Mouse (Mus musculus): ENCODE results near the gene Phf21a. TPM values are rescaled to one million over a fixed set of nuclear protein-coding genes. Genes with fewer than 3 reads are reported as not detected.

Gene Phf21a
- polyA plus RNA-seq, 1 experiment from 2014 or later, result 46.5 TPM

DNA sequence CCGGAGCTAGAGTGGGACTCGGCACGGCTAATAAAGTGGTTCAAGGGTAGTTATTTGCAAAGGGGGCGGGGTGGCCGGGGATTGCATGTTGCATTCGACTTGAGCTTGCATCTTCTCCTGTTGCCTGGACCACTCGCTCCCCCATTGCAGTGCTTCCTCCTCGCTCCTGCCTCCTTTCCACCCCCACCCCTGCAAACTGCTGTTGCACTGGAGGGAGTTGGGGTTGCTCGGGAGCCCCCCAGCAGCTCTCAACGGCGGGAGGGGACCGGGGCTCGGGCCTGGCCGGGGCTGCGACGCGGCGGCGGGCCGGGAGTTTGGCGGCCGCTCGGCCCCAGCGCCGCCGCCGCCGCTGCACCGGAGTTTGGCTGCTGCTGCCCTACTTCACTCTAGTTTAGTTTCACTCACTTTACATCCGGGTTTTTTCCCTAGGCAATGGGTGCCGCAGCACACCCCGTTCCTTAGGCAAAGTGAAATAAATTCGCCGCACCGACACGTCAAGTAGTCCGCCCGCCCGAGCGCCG lies 90.1 kb downstream of the Phf21a start:
- WGBS, result under 1% methylated on average over 40 of the region's 41 CpGs
- peak; percentile 72 for ATAC-seq (ENCODE audit: insufficient number of reproducible peaks, insufficient read depth, low FRiP score, low TSS enrichment, low read depth)

DNA sequence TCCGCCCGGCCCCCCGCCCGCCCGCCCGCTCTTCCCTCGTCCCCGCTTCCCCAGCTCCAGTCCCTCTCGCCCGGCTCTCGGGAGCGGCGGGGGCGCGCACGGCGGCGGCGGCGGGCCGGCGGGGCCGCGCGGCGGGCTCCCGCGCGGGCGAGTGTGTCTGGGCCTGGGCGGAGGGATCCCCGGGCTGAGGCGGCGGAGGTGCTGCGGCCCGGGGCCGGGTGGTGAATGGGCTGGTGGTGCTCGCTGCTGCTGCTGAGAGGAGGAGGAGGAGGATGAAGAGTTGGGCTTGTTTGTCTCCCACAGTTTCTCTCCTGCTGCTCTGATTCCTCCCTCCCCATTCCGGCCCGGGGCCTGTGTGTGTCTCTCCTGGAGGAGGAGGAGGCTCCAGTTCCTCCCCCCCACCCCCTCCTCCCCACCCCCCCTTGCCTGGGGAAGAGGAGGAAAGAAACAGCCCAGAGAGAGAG lies 90.7 kb downstream of the Phf21a start:
- Histone ChIP-seq H3K4me3 (peak overlapping the region; percentile 75), H3K27me3 (no peaks in the 10 kb centered on the region), H3K4me1 (peaks cover 17% of the 10 kb centered on the region), H3K4me2 (peak overlapping the region; percentile 75), H3K9me3 (no peaks in the 10 kb centered on the region), H3K36me3 (no peaks in the 10 kb centered on the region), H3K27ac (peak overlapping the region; percentile 100), H3K9ac (peak overlapping the region; percentile 91)
- WGBS, result 0% methylated on average over 25 of the region's 40 CpGs
- ATAC-seq (ENCODE audit: insufficient number of reproducible peaks, insufficient read depth, low FRiP score, low TSS enrichment, low read depth), result peak; percentile 85

More for the DNA sequence above, 90.1 kb downstream of the Phf21a start:
- Histone ChIP-seq H3K4me2 (peak overlapping the region; percentile 75), H3K27ac (peak overlapping the region; percentile 100), H3K36me3 (no peaks in the 10 kb centered on the region), H3K27me3 (no peaks in the 10 kb centered on the region), H3K4me3 (peak overlapping the region; percentile 75), H3K4me1 (peaks cover 17% of the 10 kb centered on the region), H3K9ac (peak overlapping the region; percentile 91), H3K9me3 (no peaks in the 10 kb centered on the region)

DNA sequence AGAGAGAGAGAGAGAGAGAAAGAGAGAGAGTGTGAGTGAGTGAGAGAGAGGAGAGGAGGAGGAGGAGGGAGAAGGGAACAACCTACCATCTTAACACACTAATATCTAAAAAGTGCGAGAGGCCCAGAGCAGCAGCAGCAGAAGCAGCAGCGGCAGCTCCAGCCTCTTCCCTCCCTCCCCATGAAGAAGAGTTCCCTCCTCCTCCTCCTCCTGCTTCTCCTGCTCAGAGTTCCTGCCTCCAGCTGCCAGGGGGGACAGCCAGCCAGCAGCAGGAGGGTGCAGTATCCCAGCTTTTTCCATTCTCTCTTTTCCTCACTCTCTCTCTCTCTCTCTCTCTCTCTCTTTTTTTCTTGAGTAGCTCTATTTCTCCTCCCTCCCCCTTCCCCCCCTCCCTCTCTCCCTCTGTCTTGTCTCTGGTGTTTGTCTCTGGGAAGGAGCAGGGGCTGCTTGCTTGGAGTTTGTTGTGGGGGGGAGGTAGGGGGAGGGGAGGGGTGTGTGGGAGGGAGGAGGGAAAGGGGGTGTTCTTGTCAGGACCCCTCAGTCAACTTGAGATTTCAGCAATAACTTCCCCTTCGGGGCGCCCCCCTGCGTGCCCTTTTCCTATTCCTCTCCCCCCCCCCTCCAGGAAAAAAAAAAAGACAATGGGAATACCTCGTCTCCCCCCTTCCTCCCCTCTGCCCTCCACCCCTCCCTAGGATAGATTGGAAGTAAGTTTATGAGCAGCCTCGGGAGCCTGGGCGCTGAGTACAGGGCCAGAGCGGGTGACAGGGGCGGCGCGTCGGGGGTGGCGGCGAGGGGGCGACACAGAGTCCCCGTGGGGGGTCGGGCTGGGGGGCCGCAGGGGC lies 91.4 kb downstream of the Phf21a start:
- H3K4me1 ChIP-seq, result peaks cover 20% of the 10 kb centered on the region
- no peaks in the 10 kb centered on the region for H3K9me3 ChIP-seq
- peak; percentile 22 for ATAC-seq (ENCODE audit: insufficient number of reproducible peaks, insufficient read depth, low FRiP score, low TSS enrichment, low read depth)
- H3K4me3 ChIP-seq, result peak overlapping the region; percentile 75
- H3K27me3 ChIP-seq, result no peaks in the 10 kb centered on the region
- H3K27ac ChIP-seq, result peak overlapping the region; percentile 100
- no peaks in the 10 kb centered on the region for H3K36me3 ChIP-seq
- WGBS, result 2% methylated on average over 14 of the region's 19 CpGs
- H3K9ac ChIP-seq, result peak overlapping the region; percentile 91
- peak overlapping the region; percentile 75 for H3K4me2 ChIP-seq

DNA sequence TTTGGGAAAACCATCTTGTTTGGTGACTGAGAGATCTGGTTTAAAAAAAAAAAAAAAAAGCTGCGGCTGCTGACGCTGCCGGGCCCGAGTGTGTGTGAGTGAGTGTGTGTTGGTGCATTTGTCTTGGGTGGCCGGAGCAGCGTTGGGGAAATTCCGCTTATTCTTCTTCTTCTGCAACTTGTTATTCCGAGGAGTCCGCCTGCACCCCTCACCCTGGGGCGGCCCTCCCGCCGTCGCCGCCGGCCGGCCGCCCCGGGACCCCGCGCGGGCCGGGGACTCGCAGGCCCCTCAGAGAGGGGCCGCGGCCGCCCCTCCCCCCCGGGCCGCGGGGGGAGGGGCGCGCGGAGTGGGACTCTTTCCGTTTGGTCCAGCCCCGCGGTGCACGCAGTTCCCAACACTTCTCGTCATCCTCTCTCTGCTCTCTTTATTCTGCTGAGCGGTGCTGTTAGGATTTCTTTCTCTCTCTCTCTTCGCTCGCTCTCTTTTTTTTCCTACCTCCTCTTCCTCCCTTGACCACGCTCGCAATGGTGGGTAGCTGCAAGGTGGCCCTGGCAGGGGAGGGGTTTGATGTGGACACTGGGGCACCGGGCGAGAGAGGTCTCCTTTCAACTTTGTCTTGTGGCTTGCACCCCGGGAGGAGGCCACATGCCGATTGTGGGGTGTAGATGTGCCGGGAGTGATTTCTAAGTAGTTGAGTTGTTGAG lies 92.3 kb downstream of the Phf21a start:
- H3K4me1 ChIP-seq, result peaks cover 27% of the 10 kb centered on the region
- under 1% methylated on average over 35 of the region's 47 CpGs for WGBS
- H3K27me3 ChIP-seq, result no peaks in the 10 kb centered on the region
- peak overlapping the region; percentile 100 for H3K27ac ChIP-seq
- no peaks in the 10 kb centered on the region for H3K9me3 ChIP-seq
- H3K36me3 ChIP-seq, result no peaks in the 10 kb centered on the region
- H3K4me3 ChIP-seq, result peak overlapping the region; percentile 75
- peak overlapping the region; percentile 75 for H3K4me2 ChIP-seq
- ATAC-seq (ENCODE audit: insufficient number of reproducible peaks, insufficient read depth, low FRiP score, low TSS enrichment, low read depth), result peak; percentile 62
- H3K9ac ChIP-seq, result peak overlapping the region; percentile 91

DNA sequence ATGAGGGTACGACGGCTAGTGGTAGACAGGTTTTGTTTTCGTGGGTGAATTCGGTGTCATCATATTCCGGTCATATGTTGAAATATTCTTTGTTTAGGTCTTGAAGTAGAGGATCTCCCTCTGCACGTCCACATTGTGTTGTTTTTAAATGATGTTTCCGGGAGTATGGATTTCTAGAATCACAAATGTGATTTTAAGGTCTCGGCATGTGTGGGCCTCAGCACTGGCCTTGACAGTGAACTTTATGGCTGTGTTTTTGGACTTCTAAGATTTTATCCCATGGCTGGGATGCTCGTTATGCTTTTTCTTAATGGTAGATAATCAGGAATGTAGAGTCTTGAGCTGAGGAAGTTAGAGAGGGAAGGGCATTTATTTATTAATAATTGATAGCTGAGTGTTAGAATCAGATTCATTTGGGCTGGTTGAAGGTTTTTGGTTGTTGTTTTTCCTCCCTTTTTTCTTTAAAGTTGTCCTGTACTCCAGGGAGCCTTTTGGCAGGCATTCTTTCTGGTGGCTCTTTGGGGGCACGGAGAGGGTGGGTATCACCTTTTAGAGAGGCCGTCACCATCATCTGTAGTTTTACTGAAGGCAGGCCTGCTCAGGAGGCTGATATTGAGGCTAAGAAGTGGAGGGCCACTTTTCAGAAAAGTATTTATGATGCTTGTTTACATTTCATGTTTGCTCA lies 93.0 kb downstream of the Phf21a start:
- Histone ChIP-seq H3K27me3 (no peaks in the 10 kb centered on the region), H3K4me3 (peak overlapping the region; percentile 75), H3K9ac (peak overlapping the region; percentile 91), H3K9me3 (no peaks in the 10 kb centered on the region), H3K27ac (peak overlapping the region; percentile 100), H3K4me2 (peak overlapping the region; percentile 75), H3K36me3 (no peaks in the 10 kb centered on the region), H3K4me1 (peaks cover 28% of the 10 kb centered on the region)
- 9% methylated on average over 11 of the region's 11 CpGs for WGBS
- no peak for ATAC-seq (ENCODE audit: insufficient number of reproducible peaks, insufficient read depth, low FRiP score, low TSS enrichment, low read depth)

DNA sequence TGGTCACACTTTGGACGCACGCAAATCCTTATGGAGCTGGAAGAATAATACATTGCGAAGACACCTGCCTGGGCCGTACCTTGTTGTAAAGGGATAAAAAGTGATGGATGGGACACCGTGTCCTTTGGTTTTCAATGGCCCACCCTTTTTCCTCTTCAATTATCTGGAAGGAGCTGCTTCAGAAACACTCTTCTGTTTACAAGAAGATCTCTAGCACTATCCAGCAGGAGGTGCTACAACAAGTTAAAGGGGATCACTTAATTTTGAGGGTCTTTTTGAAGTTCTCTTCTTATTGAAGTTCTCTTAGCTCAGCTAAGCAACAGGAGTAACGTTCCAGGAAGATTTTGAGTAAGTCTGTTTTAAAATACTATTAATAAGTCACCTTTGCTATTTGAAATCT lies 94.1 kb downstream of the Phf21a start:
- Histone ChIP-seq H3K27me3 (no peaks in the 10 kb centered on the region), H3K4me1 (peaks cover 27% of the 10 kb centered on the region), H3K27ac (no peak overlapping the region), H3K4me3 (peak overlapping the region; percentile 75; the same call in 1 of the 2 replicates), H3K4me2 (peak overlapping the region; percentile 75), H3K9ac (no peak overlapping the region), H3K9me3 (no peaks in the 10 kb centered on the region), H3K36me3 (no peaks in the 10 kb centered on the region)
- 70% methylated on average over 6 of the region's 6 CpGs for WGBS
- no peak for ATAC-seq (ENCODE audit: insufficient number of reproducible peaks, insufficient read depth, low FRiP score, low TSS enrichment, low read depth)

DNA sequence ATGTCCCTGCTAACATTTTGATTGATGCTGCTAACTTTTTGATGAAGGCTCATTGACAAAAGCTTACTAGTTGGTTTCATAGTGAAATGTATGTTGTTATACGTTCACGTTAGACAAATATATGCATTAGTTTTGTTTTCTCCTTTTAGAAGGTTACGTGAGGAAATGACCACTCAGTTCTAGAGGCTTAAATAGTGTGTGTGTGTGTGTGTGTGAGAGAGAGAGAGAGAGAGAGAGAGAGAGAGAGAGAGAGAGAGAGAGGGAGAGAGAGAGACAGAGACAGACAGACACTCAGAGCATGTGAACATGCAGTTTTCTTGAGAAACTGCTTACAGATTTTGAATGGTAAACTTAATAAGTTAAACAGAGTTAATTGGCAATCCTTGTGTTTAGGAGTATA lies 95.8 kb downstream of the Phf21a start:
- Histone ChIP-seq H3K27ac (no peak overlapping the region), H3K36me3 (no peaks in the 10 kb centered on the region), H3K4me2 (peak overlapping the region; percentile 48), H3K4me1 (peaks cover 25% of the 10 kb centered on the region), H3K9me3 (no peaks in the 10 kb centered on the region), H3K9ac (no peak overlapping the region), H3K4me3 (peak overlapping the region; percentile 12; the same call in 1 of the 2 replicates), H3K27me3 (no peaks in the 10 kb centered on the region)
- 65% methylated on average over 3 of the region's 3 CpGs for WGBS
- ATAC-seq (ENCODE audit: insufficient number of reproducible peaks, insufficient read depth, low FRiP score, low TSS enrichment, low read depth), result no peak

DNA sequence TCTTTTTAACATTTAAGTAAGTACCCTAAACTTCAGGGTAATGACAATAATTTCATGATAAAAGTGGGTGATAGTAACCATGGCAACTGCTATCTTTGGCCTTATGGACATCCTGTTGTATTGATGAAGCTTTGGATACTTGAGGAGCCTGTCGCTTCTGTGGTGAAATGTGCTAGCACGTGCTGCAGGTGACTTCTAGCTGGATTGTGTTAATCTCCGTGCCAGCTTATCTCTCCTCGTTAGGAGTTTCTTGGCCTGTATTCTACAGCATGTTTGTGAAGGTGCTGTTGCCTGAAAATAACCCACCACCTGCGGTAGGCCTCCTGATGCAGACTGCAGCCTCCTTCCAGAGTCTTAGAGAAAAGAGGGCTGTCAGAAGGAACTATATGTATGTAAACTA lies 98.0 kb downstream of the Phf21a start:
- H3K9me3 ChIP-seq, result no peaks in the 10 kb centered on the region
- no peaks in the 10 kb centered on the region for H3K27me3 ChIP-seq
- H3K36me3 ChIP-seq, result no peaks in the 10 kb centered on the region
- no peak for ATAC-seq (ENCODE audit: insufficient number of reproducible peaks, insufficient read depth, low FRiP score, low TSS enrichment, low read depth)
- H3K4me3 ChIP-seq, result no peak overlapping the region
- H3K4me1 ChIP-seq, result peaks cover 25% of the 10 kb centered on the region
- no peak overlapping the region for H3K9ac ChIP-seq
- 74% methylated on average over 5 of the region's 5 CpGs for WGBS
- H3K4me2 ChIP-seq, result no peak overlapping the region
- no peak overlapping the region for H3K27ac ChIP-seq

DNA sequence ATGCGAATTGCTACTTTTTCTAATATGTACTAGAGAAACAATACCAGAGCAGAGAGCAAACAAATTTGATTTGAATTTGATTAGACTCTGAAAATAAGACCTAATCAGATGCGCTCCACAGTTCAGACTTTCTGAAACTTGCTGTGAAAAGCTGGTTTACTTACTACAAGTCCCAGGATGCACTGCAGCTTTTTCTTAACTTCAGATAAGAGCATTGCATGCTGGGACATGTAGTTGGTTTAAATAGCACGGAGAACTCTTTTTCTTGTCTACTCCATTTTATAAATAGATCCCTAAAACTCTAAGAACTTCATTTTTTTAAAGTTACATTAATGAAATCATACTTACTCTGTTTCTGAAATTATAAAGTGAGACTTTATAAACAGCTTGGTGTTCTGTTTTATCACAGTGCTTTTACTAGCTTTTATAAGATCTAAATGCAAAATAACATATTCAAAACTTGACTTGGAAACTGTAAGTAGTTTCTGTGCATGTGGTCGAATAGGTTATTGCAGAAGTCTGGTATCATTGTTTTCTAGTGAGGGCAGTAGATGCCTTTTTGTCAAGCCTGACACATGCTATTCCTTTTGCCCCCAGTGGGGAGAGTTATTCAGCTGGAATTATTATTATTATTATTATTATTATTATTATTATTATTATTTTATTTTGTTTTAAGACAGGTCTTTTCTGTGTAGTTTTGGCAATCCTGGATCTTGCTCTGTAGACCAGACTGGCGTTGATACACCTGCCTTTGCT lies 99.1 kb downstream of the Phf21a start:
- no peak overlapping the region for H3K4me3 ChIP-seq
- H3K36me3 ChIP-seq, result no peaks in the 10 kb centered on the region
- ATAC-seq (ENCODE audit: insufficient number of reproducible peaks, insufficient read depth, low FRiP score, low TSS enrichment, low read depth), result no peak
- no peak overlapping the region for H3K4me2 ChIP-seq
- WGBS, result 74% methylated on average over 5 of the region's 5 CpGs
- H3K27ac ChIP-seq, result no peak overlapping the region
- no peak overlapping the region for H3K9ac ChIP-seq
- no peaks in the 10 kb centered on the region for H3K9me3 ChIP-seq
- H3K4me1 ChIP-seq, result peaks cover 16% of the 10 kb centered on the region
- no peaks in the 10 kb centered on the region for H3K27me3 ChIP-seq

DNA sequence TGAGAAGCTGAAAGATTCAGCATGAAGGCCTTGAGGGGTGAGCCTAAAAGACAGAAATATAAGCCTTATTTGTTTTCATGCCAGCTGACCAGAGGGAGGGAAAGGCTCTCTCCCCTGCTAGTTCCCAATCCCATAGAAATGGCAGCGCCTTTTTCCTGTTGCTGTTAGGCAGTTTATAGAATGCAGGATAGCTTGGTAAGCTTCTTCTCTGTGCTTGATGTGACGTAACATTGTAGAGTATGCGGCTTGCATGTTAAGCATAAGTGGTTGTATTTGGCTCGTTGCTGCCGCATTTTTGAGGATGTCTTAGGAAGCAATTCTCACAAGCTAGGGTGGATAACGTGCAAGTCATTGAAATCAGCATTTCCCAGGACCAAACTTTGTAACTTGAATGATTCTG lies 105.2 kb downstream of the Phf21a start:
- Histone ChIP-seq H3K36me3 (no peaks in the 10 kb centered on the region), H3K27me3 (no peaks in the 10 kb centered on the region), H3K9ac (no peak overlapping the region), H3K4me1 (peaks cover 20% of the 10 kb centered on the region), H3K4me2 (no peak overlapping the region), H3K9me3 (no peaks in the 10 kb centered on the region), H3K4me3 (no peak overlapping the region), H3K27ac (no peak overlapping the region)
- 62% methylated on average over 6 of the region's 6 CpGs for WGBS
- ATAC-seq (ENCODE audit: insufficient number of reproducible peaks, insufficient read depth, low FRiP score, low TSS enrichment, low read depth), result no peak

DNA sequence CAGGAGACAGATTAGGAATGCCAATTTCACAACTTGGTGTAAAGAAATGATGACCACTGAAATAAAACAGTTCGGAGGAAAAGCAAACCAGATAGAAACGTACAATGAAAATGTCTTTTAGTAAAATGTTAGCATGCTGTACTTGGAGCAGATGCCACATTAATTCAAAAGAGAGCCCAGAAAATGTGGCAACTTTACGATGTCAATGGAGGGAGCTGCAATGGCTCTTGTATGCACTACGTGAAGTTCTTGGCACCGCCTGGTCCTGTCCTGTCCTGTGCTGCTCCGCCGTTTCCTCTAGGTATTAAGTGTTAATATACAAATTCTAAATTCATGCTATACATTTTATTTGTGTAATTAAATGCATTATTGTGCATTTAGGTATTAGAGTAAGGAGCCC lies 105.8 kb downstream of the Phf21a start:
- Histone ChIP-seq H3K36me3 (no peaks in the 10 kb centered on the region), H3K27me3 (no peaks in the 10 kb centered on the region), H3K4me2 (no peak overlapping the region), H3K9ac (no peak overlapping the region), H3K9me3 (no peaks in the 10 kb centered on the region), H3K4me3 (no peak overlapping the region), H3K4me1 (peaks cover 20% of the 10 kb centered on the region), H3K27ac (no peak overlapping the region)
- WGBS, result 85% methylated on average over 7 of the region's 7 CpGs
- ATAC-seq (ENCODE audit: insufficient number of reproducible peaks, insufficient read depth, low FRiP score, low TSS enrichment, low read depth), result no peak
